Mouse (Mus musculus) hindbrain, embryonic 16.5 days (tissue): ENCODE data around the gene Gm45713. TPM values are rescaled to one million over a fixed set of nuclear protein-coding genes. Genes with fewer than 3 reads are reported as not detected.

ENCODE experiments used
- ATAC-seq: fragments of 200-750 bp; cut with Nextera tagmentation; 2 replicates; pipeline ENCODE4 v1.8.0; 2017; ENCODE audit warnings: moderate TSS enrichment, moderate library complexity
- H3K27ac ChIP-seq: fragments of 300-500 bp; sonication (generic); 2 replicates; pipeline ENCODE4 v1.5.1; 2014; ENCODE audit warnings: low read depth, mild to moderate bottlenecking, control low read depth, low read length, moderate library complexity
- H3K27me3 ChIP-seq: fragments of 300-500 bp; sonication (generic); replicated peaks from 2 replicates; pipeline ENCODE4 v1.6.1; 2014; ENCODE audit warnings: low read length; ENCODE audit not compliant: control insufficient read depth, insufficient read depth
- H3K36me3 ChIP-seq: fragments of 300-500 bp; sonication (generic); 2 replicates; pipeline ENCODE4 v1.6.1; 2014; ENCODE audit warnings: mild to moderate bottlenecking, low read length, moderate library complexity, mixed read lengths; ENCODE audit not compliant: control insufficient read depth, insufficient read depth
- H3K4me1 ChIP-seq: fragments of 300-500 bp; sonication (generic); 2 replicates; pipeline ENCODE4 v1.6.1; 2014; ENCODE audit warnings: low read depth, low read length; ENCODE audit not compliant: control insufficient read depth, insufficient read depth
- H3K4me2 ChIP-seq: fragments of 300-500 bp; sonication (generic); 2 replicates; pipeline ENCODE4 v1.6.1; 2014; ENCODE audit warnings: mild to moderate bottlenecking, low read length, control low read depth, moderate library complexity
- H3K4me3 ChIP-seq: fragments of 300-500 bp; sonication (generic); 2 replicates; pipeline ENCODE4 v1.5.1; 2014; ENCODE audit warnings: mild to moderate bottlenecking, low read length, control low read depth, moderate library complexity
- H3K9ac ChIP-seq: fragments of 300-500 bp; sonication (generic); 2 replicates; pipeline ENCODE4 v1.6.1; 2014; ENCODE audit warnings: low read depth, mild to moderate bottlenecking, control low read depth, low read length, moderate library complexity
- H3K9me3 ChIP-seq: fragments of 300-500 bp; sonication (generic); 2 replicates; pipeline ENCODE4 v1.6.1; 2014; ENCODE audit warnings: mild to moderate bottlenecking, low read length, moderate library complexity; ENCODE audit not compliant: control insufficient read depth
- WGBS: fragments of 180-500 bp; shearing (Covaris S2); extraction: QIAGEN DNeasy Blood & Tissue Kit; methylation state at CpG from one replicate; pipeline ENCODE4 v1.1.7; 2014; 5-methylcytosine and 5-hydroxymethylcytosine counted together
- polyA plus RNA-seq: library from polyadenylated mRNA; unstranded; fragments of >200 nt; fragmentation: Nextera tagmentation; extraction: Ambion mirVana; gene quantifications from 2 replicates; pipeline ENCODE4 v1.2.1, GENCODE M21; 2015

Gm45713 gene
- polyA plus RNA-seq, 1 experiment from 2014 or later, result 0.16 TPM

- H3K36me3 ChIP-seq, result peaks cover 54% of the 10 kb centered on the region
- no peak overlapping the region for H3K27ac ChIP-seq
- WGBS, result 25% methylated on average over 12 of the region's 12 CpGs
- peak overlapping the region; percentile 83 for H3K4me3 ChIP-seq
- peaks cover 32% of the 10 kb centered on the region for H3K4me1 ChIP-seq
- H3K9me3 ChIP-seq, result no peaks in the 10 kb centered on the region
- no peaks in the 10 kb centered on the region for H3K27me3 ChIP-seq
- peak overlapping the region; percentile 76 for H3K4me2 ChIP-seq
- H3K9ac ChIP-seq, result peak overlapping the region; percentile 91
- no peak for ATAC-seq
Measured at GRCm38 (mm10) chr7:45123186-45123570, 12.9 kb downstream of the Gm45713 start.

GRCm38 (mm10) chr7:45122561-45123185 is 13.4 kb downstream of the Gm45713 start:
- H3K4me3 ChIP-seq, result peak overlapping the region; percentile 83
- H3K4me2 ChIP-seq, result peak overlapping the region; percentile 76
- peak overlapping the region; percentile 91 for H3K9ac ChIP-seq
- H3K27ac ChIP-seq, result no peak overlapping the region
- H3K27me3 ChIP-seq, result no peaks in the 10 kb centered on the region
- peaks cover 54% of the 10 kb centered on the region for H3K36me3 ChIP-seq
- no peak for ATAC-seq
- H3K4me1 ChIP-seq, result peaks cover 30% of the 10 kb centered on the region
- WGBS, result 85% methylated on average over 15 of the region's 15 CpGs
- H3K9me3 ChIP-seq, result no peaks in the 10 kb centered on the region

- Histone ChIP-seq H3K27me3 (no peaks in the 10 kb centered on the region), H3K4me2 (no peak overlapping the region), H3K36me3 (peaks cover 54% of the 10 kb centered on the region), H3K4me1 (peaks cover 23% of the 10 kb centered on the region), H3K27ac (no peak overlapping the region), H3K9ac (no peak overlapping the region), H3K4me3 (no peak overlapping the region), H3K9me3 (no peaks in the 10 kb centered on the region)
- no peak for ATAC-seq
Measured at GRCm38 (mm10) chr7:45121966-45122365, 14.1 kb downstream of the Gm45713 start.

GRCm38 (mm10) chr7:45121404-45121803 is 14.6 kb downstream of the Gm45713 start:
- 65% methylated on average over 8 of the region's 8 CpGs for WGBS
- Histone ChIP-seq H3K4me1 (peaks cover 18% of the 10 kb centered on the region), H3K4me3 (no peak overlapping the region), H3K27me3 (no peaks in the 10 kb centered on the region), H3K9me3 (no peaks in the 10 kb centered on the region), H3K36me3 (peaks cover 50% of the 10 kb centered on the region), H3K9ac (no peak overlapping the region), H3K27ac (no peak overlapping the region), H3K4me2 (no peak overlapping the region)
- ATAC-seq, result no peak

- Histone ChIP-seq H3K27me3 (no peaks in the 10 kb centered on the region), H3K9me3 (no peaks in the 10 kb centered on the region), H3K27ac (peak overlapping the region; percentile 23; the same call in 1 of the 2 replicates), H3K4me3 (no peak overlapping the region), H3K4me2 (no peak overlapping the region), H3K4me1 (peaks cover 14% of the 10 kb centered on the region), H3K9ac (no peak overlapping the region), H3K36me3 (peaks cover 37% of the 10 kb centered on the region)
- ATAC-seq, result no peak
- 86% methylated on average over 5 of the region's 5 CpGs for WGBS
Measured at GRCm38 (mm10) chr7:45119780-45120709, 16.0 kb downstream of the Gm45713 start.

GRCm38 (mm10) chr7:45118336-45118735 is 17.7 kb downstream of the Gm45713 start:
- 90% methylated on average over 6 of the region's 6 CpGs for WGBS
- no peak overlapping the region for H3K4me2 ChIP-seq
- H3K4me3 ChIP-seq, result no peak overlapping the region
- peaks cover 11% of the 10 kb centered on the region for H3K4me1 ChIP-seq
- ATAC-seq, result no peak
- H3K9me3 ChIP-seq, result no peaks in the 10 kb centered on the region
- H3K27me3 ChIP-seq, result no peaks in the 10 kb centered on the region
- H3K36me3 ChIP-seq, result peaks cover 36% of the 10 kb centered on the region
- no peak overlapping the region for H3K9ac ChIP-seq
- H3K27ac ChIP-seq, result no peak overlapping the region

- Histone ChIP-seq H3K4me1 (peaks cover 4% of the 10 kb centered on the region), H3K27me3 (no peaks in the 10 kb centered on the region), H3K9me3 (no peaks in the 10 kb centered on the region), H3K4me3 (no peak overlapping the region), H3K9ac (no peak overlapping the region), H3K4me2 (no peak overlapping the region), H3K36me3 (peaks cover 30% of the 10 kb centered on the region), H3K27ac (no peak overlapping the region)
- 73% methylated on average over 8 of the region's 8 CpGs for WGBS
- no peak for ATAC-seq
Measured at GRCm38 (mm10) chr7:45117566-45117965, 18.5 kb downstream of the Gm45713 start.

GRCm38 (mm10) chr7:45113476-45113875 is 22.6 kb downstream of the Gm45713 start:
- no peaks in the 10 kb centered on the region for H3K4me1 ChIP-seq
- 82% methylated on average over 2 of the region's 2 CpGs for WGBS
- no peak overlapping the region for H3K9ac ChIP-seq
- no peak overlapping the region for H3K4me3 ChIP-seq
- no peak for ATAC-seq
- H3K9me3 ChIP-seq, result no peaks in the 10 kb centered on the region
- no peaks in the 10 kb centered on the region for H3K27me3 ChIP-seq
- 0 out of 2 replicates have a peak, but pooled peaks cover 2% of the 10 kb centered on the region for H3K36me3 ChIP-seq
- no peak overlapping the region for H3K27ac ChIP-seq
- no peak overlapping the region for H3K4me2 ChIP-seq

- H3K4me2 ChIP-seq, result no peak overlapping the region
- H3K27me3 ChIP-seq, result no peaks in the 10 kb centered on the region
- H3K27ac ChIP-seq, result no peak overlapping the region
- no peak overlapping the region for H3K9ac ChIP-seq
- no peak overlapping the region for H3K4me3 ChIP-seq
- 75% methylated on average over 3 of the region's 3 CpGs for WGBS
- H3K9me3 ChIP-seq, result no peaks in the 10 kb centered on the region
- ATAC-seq, result no peak
- no peaks in the 10 kb centered on the region for H3K36me3 ChIP-seq
- no peaks in the 10 kb centered on the region for H3K4me1 ChIP-seq
Measured at GRCm38 (mm10) chr7:45112529-45112928, 23.5 kb downstream of the Gm45713 start.
